Mouse (Mus musculus) heart, adult 9 months (tissue): ENCODE results near the gene Slc26a5.
A peak's percentile ranks its signal among the peaks of the same experiment; 100 is the strongest.

Experiments used
- DNase-seq, 2 experiments: peaks; one replicate each; pipeline ENCODE4 v3.0.0; 2022; ENCODE audit warnings: low spot score in 2 of 2

Gene Slc26a5

GRCm38 (mm10) chr5:21810924-21811323 is 54.5 kb downstream of the Slc26a5 start:
- DNase-seq, result no peak

GRCm38 (mm10) chr5:21804837-21805236 is 60.6 kb downstream of the Slc26a5 start:
- no peak for DNase-seq

- no peak for DNase-seq
Observed at GRCm38 (mm10) chr5:21803691-21804188, 61.7 kb downstream of the Slc26a5 start.

GRCm38 (mm10) chr5:21802907-21803306 is 62.5 kb downstream of the Slc26a5 start:
- DNase-seq, result no peak

GRCm38 (mm10) chr5:21792166-21792565 is 73.2 kb downstream of the Slc26a5 start:
- DNase-seq, result no peak

- DNase-seq, result no peak
Observed at GRCm38 (mm10) chr5:21789061-21789460, 76.3 kb downstream of the Slc26a5 start.

- DNase-seq, result no peak
Observed at GRCm38 (mm10) chr5:21787186-21788105, 78.0 kb downstream of the Slc26a5 start.

- peak; percentile 81 to 90 for DNase-seq
Observed at GRCm38 (mm10) chr5:21786258-21787185, 78.9 kb downstream of the Slc26a5 start.

- DNase-seq, result no peak
Observed at GRCm38 (mm10) chr5:21785776-21786175, 79.6 kb downstream of the Slc26a5 start.

GRCm38 (mm10) chr5:21785053-21785452 is 80.4 kb downstream of the Slc26a5 start, which contains the start of the genes Dnajc2 and Psmc2:
TSS of gene Dnajc2 (minus strand) at chr5:21785251.
TSS of gene Psmc2 (plus strand) at chr5:21785283.
- DNase-seq, result peak; percentile 89 to 91

- DNase-seq, result no peak
Observed at GRCm38 (mm10) chr5:21784161-21785052, 81.0 kb downstream of the Slc26a5 start.

GRCm38 (mm10) chr5:21776491-21776890 is 88.9 kb downstream of the Slc26a5 start:
- DNase-seq, result no peak

GRCm38 (mm10) chr5:21769841-21770240 is 95.6 kb downstream of the Slc26a5 start:
- DNase-seq, result no peak

GRCm38 (mm10) chr5:21768506-21768905 is 96.9 kb downstream of the Slc26a5 start:
- no peak for DNase-seq
